Mouse (Mus musculus): ENCODE measurements around the gene Tnnc2. TPM values are rescaled to one million over a fixed set of nuclear protein-coding genes. Genes with fewer than 3 reads are reported as not detected.

Gene Tnnc2
- polyA plus RNA-seq, 1 experiment from 2014 or later = 383 TPM

- Histone ChIP-seq H3K4me3 (replicated peaks) (no peak overlapping the region), H3K4me2 (replicated peaks) (no peak overlapping the region), H3K9me3 (replicated peaks) (no peaks in the 10 kb centered on the region), H3K27ac (replicated peaks) (no peak overlapping the region), H3K4me1 (no peaks in the 10 kb centered on the region), H3K9ac (no peak overlapping the region), H3K27me3 (no peaks in the 10 kb centered on the region), H3K36me3 (peaks cover 76% of the 10 kb centered on the region)
- 30% methylated on average over 5 of the region's 5 CpGs for WGBS
- ATAC-seq (ENCODE audit: insufficient number of reproducible peaks, low FRiP score, low TSS enrichment, low read depth) = 0 out of 2 replicates have a peak, but pooled peaks have one; percentile 45
These were observed 14.5 kb upstream of the Tnnc2 start for GRCm38 (mm10) chr2:164794293-164794692.

- Histone ChIP-seq H3K4me2 (replicated peaks) (no peak overlapping the region), H3K4me3 (replicated peaks) (no peak overlapping the region), H3K4me1 (peaks cover 3% of the 10 kb centered on the region; the same call in 1 of the 2 replicates), H3K27me3 (no peaks in the 10 kb centered on the region), H3K27ac (replicated peaks) (no peak overlapping the region), H3K9me3 (replicated peaks) (no peaks in the 10 kb centered on the region), H3K36me3 (peaks cover 73% of the 10 kb centered on the region), H3K9ac (no peak overlapping the region)
- ATAC-seq (ENCODE audit: insufficient number of reproducible peaks, low FRiP score, low TSS enrichment, low read depth) = no peak
- WGBS = 81% methylated on average over 2 of the region's 2 CpGs
These were observed 14.0 kb upstream of the Tnnc2 start for GRCm38 (mm10) chr2:164793772-164794171.

- no peaks in the 10 kb centered on the region for H3K27me3 ChIP-seq
- no peak overlapping the region for H3K4me3 ChIP-seq (replicated peaks)
- no peaks in the 10 kb centered on the region for H3K9me3 ChIP-seq (replicated peaks)
- H3K4me1 ChIP-seq = peaks cover 8% of the 10 kb centered on the region; the same call in 1 of the 2 replicates
- no peak overlapping the region for H3K4me2 ChIP-seq (replicated peaks)
- WGBS = 80% methylated on average over 3 of the region's 3 CpGs
- H3K36me3 ChIP-seq = peaks cover 69% of the 10 kb centered on the region
- no peak overlapping the region for H3K27ac ChIP-seq (replicated peaks)
- no peak overlapping the region for H3K9ac ChIP-seq
- ATAC-seq (ENCODE audit: insufficient number of reproducible peaks, low FRiP score, low TSS enrichment, low read depth) = no peak
These were observed 13.5 kb upstream of the Tnnc2 start for GRCm38 (mm10) chr2:164793236-164793635.

- peaks cover 65% of the 10 kb centered on the region for H3K36me3 ChIP-seq
- no peaks in the 10 kb centered on the region for H3K27me3 ChIP-seq
- H3K4me1 ChIP-seq = peaks cover 12% of the 10 kb centered on the region
- H3K9ac ChIP-seq = no peak overlapping the region
- no peak overlapping the region for H3K4me3 ChIP-seq (replicated peaks)
- ATAC-seq (ENCODE audit: insufficient number of reproducible peaks, low FRiP score, low TSS enrichment, low read depth) = no peak
- WGBS = 90% methylated on average over 12 of the region's 12 CpGs
- H3K9me3 ChIP-seq (replicated peaks) = no peaks in the 10 kb centered on the region
- no peak overlapping the region for H3K4me2 ChIP-seq (replicated peaks)
- H3K27ac ChIP-seq (replicated peaks) = no peak overlapping the region
These were observed 12.8 kb upstream of the Tnnc2 start for GRCm38 (mm10) chr2:164792400-164793190.

GRCm38 (mm10) chr2:164791841-164792261 is 12.1 kb upstream of the Tnnc2 start:
- H3K36me3 ChIP-seq = peaks cover 62% of the 10 kb centered on the region

GRCm38 (mm10) chr2:164790451-164790850 is 10.7 kb upstream of the Tnnc2 start:
- Histone ChIP-seq H3K27ac (replicated peaks) (no peak overlapping the region), H3K4me1 (peaks cover 24% of the 10 kb centered on the region), H3K4me3 (replicated peaks) (no peak overlapping the region), H3K27me3 (no peaks in the 10 kb centered on the region), H3K4me2 (replicated peaks) (no peak overlapping the region), H3K36me3 (peaks cover 48% of the 10 kb centered on the region), H3K9me3 (replicated peaks) (no peaks in the 10 kb centered on the region), H3K9ac (no peak overlapping the region)
- no peak for ATAC-seq (ENCODE audit: insufficient number of reproducible peaks, low FRiP score, low TSS enrichment, low read depth)
- 79% methylated on average over 4 of the region's 4 CpGs for WGBS

More at GRCm38 (mm10) chr2:164791841-164792261, 12.1 kb upstream of the Tnnc2 start:
- Histone ChIP-seq H3K4me3 (replicated peaks) (no peak overlapping the region), H3K4me2 (replicated peaks) (no peak overlapping the region), H3K9me3 (replicated peaks) (no peaks in the 10 kb centered on the region), H3K9ac (no peak overlapping the region), H3K27ac (replicated peaks) (no peak overlapping the region), H3K4me1 (peaks cover 20% of the 10 kb centered on the region), H3K27me3 (no peaks in the 10 kb centered on the region)
- no peak for ATAC-seq (ENCODE audit: insufficient number of reproducible peaks, low FRiP score, low TSS enrichment, low read depth)
- 91% methylated on average over 18 of the region's 18 CpGs for WGBS

GRCm38 (mm10) chr2:164788411-164788810 is 8.6 kb upstream of the Tnnc2 start:
- H3K9ac ChIP-seq = no peak overlapping the region
- WGBS = 58% methylated on average over 4 of the region's 4 CpGs
- H3K9me3 ChIP-seq (replicated peaks) = no peaks in the 10 kb centered on the region
- no peak overlapping the region for H3K4me2 ChIP-seq (replicated peaks)
- H3K4me1 ChIP-seq = peaks cover 33% of the 10 kb centered on the region
- H3K27ac ChIP-seq (replicated peaks) = no peak overlapping the region
- H3K4me3 ChIP-seq (replicated peaks) = no peak overlapping the region
- peaks cover 34% of the 10 kb centered on the region for H3K36me3 ChIP-seq
- ATAC-seq (ENCODE audit: insufficient number of reproducible peaks, low FRiP score, low TSS enrichment, low read depth) = no peak
- H3K27me3 ChIP-seq = no peaks in the 10 kb centered on the region

- Histone ChIP-seq H3K4me2 (replicated peaks) (peak overlapping the region; percentile 79; the same call in 1 of the 2 replicates), H3K27me3 (no peaks in the 10 kb centered on the region), H3K4me1 (peaks cover 33% of the 10 kb centered on the region), H3K36me3 (peaks cover 29% of the 10 kb centered on the region), H3K4me3 (replicated peaks) (no peak overlapping the region), H3K9me3 (replicated peaks) (no peaks in the 10 kb centered on the region), H3K9ac (no peak overlapping the region), H3K27ac (replicated peaks) (no peak overlapping the region)
- 62% methylated on average over 10 of the region's 10 CpGs for WGBS
- no peak for ATAC-seq (ENCODE audit: insufficient number of reproducible peaks, low FRiP score, low TSS enrichment, low read depth)
These were observed 8.0 kb upstream of the Tnnc2 start for GRCm38 (mm10) chr2:164787779-164788178.

- peak overlapping the region; percentile 70 for H3K4me3 ChIP-seq (replicated peaks)
- H3K4me1 ChIP-seq = peaks cover 33% of the 10 kb centered on the region
- 0 out of 2 replicates have a peak overlapping the region, but pooled peaks have one; percentile 85 for H3K9ac ChIP-seq
- WGBS = 79% methylated on average over 3 of the region's 3 CpGs
- H3K4me2 ChIP-seq (replicated peaks) = peak overlapping the region; percentile 79
- no peaks in the 10 kb centered on the region for H3K9me3 ChIP-seq (replicated peaks)
- peaks cover 21% of the 10 kb centered on the region for H3K36me3 ChIP-seq
- ATAC-seq (ENCODE audit: insufficient number of reproducible peaks, low FRiP score, low TSS enrichment, low read depth) = no peak
- H3K27ac ChIP-seq (replicated peaks) = no peak overlapping the region
- no peaks in the 10 kb centered on the region for H3K27me3 ChIP-seq
These were observed 7.3 kb upstream of the Tnnc2 start for GRCm38 (mm10) chr2:164787032-164787431.

GRCm38 (mm10) chr2:164786388-164786885 is 6.7 kb upstream of the Tnnc2 start:
- H3K9me3 ChIP-seq (replicated peaks) = no peaks in the 10 kb centered on the region
- H3K4me1 ChIP-seq = peaks cover 33% of the 10 kb centered on the region
- no peaks in the 10 kb centered on the region for H3K27me3 ChIP-seq
- peak overlapping the region; percentile 92 for H3K27ac ChIP-seq (replicated peaks)
- peaks cover 15% of the 10 kb centered on the region for H3K36me3 ChIP-seq
- peak overlapping the region; percentile 85 for H3K9ac ChIP-seq
- H3K4me2 ChIP-seq (replicated peaks) = peak overlapping the region; percentile 79
- no peak for ATAC-seq (ENCODE audit: insufficient number of reproducible peaks, low FRiP score, low TSS enrichment, low read depth)
- WGBS = 9% methylated on average over 15 of the region's 15 CpGs
- peak overlapping the region; percentile 70 for H3K4me3 ChIP-seq (replicated peaks)

GRCm38 (mm10) chr2:164785481-164786387 is 6.0 kb upstream of the Tnnc2 start, which contains the start of gene Snx21:
Gene Snx21 (plus strand): TSS chr2:164785823.
- H3K9me3 ChIP-seq (replicated peaks) = no peaks in the 10 kb centered on the region
- peaks cover 8% of the 10 kb centered on the region for H3K36me3 ChIP-seq
- peak within 1 kb of the TSS; percentile 70 for H3K4me3 ChIP-seq (replicated peaks)
- peak within 1 kb of the TSS; percentile 79 for H3K4me2 ChIP-seq (replicated peaks)
- peak within 1 kb of the TSS; percentile 85 for H3K9ac ChIP-seq
- no peaks in the 10 kb centered on the region for H3K27me3 ChIP-seq
- WGBS = under 1% methylated on average over 86 of the region's 89 CpGs
- peaks cover 33% of the 10 kb centered on the region for H3K4me1 ChIP-seq
- peak within 1 kb of the TSS; percentile 92 for H3K27ac ChIP-seq (replicated peaks)
- peak; percentile 92 for ATAC-seq (ENCODE audit: insufficient number of reproducible peaks, low FRiP score, low TSS enrichment, low read depth)

All from embryonic facial prominence, embryonic 15.5 days (tissue).